Mouse (Mus musculus): ENCODE data around the gene Zfp446. TPM values are rescaled to one million over a fixed set of nuclear protein-coding genes. Genes with fewer than 3 reads are reported as not detected.
"Not testable (repeated sequence)": the region's sequence is repeated elsewhere in the genome, so short reads cannot be mapped to it uniquely, and the experiment has no call there.

Gene Zfp446
- total RNA-seq (2015; ENCODE audit: low replicate concordance) (0.72 and 5.9 TPM in 2 replicates), total RNA-seq (2017; ENCODE audit: low replicate concordance) (0.39 and 0.68 TPM in 2 replicates)

DNA sequence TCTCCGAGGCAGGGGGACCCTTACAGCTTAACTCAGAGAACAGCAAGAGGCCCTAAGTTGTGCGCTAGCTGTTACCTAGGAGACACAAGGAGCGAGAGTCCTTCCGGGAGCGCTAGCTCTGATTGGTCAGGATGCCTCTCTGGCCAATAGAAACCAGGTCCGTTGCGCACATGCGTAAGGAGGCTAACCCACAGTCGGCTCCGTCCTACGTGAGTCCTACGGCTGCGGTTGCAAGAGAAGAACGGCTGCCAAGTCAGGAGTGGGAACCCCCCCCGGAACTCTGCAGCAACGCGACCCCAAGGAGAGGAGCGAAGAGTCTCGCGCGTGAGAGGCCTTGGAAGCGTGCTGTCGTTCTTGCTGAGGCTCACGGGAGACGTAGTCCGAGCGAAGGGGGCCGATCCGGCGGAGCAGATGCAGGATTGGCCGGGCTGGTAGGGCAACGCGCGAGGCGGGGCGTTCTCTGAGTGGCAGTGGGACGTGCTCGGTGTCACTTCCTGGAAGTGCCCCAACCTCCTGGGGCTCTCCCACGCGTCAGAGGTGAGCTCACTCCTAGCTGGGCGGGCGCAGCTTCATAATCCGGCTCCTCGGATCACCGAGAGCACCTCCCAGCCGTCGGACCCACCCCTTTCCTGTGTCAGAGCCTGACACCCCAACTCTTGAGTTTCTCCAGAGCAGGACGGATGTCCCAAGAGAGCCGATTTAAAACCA, at the start of gene Zfp446:
TSS of gene Zfp446 (plus strand) at position 167 of the 708 bp plus-strand sequence.
- peak; percentile 94 for ATAC-seq (replicated peaks; ENCODE audit: low FRiP score, poor library complexity, severe bottlenecking)

DNA sequence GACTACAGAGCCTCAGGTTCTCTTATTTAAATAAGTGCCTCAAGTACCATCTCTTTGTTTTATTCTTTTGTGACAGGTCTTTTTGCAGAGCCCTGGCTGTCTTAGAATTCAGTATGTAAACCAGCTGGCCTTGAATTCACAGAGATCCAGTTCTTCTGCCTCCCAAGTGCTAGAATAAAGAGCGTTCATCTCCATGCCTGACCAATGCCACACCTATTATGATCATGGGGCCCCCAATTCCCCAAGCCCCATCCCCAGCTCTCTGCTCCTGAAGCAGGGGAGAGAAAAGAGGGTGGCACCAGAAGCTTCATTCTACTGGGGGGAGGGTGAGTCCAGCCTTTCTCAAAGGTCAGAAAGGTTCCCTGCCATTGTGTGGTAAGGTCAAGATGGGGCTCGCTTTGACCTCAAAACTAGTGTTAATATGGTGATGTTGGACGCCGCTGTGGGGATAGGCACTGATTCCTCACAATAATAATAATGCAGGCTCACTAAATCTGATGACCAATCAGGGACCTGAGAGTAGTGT, 44.0 kb upstream of the Zfp446 start:
- ATAC-seq (replicated peaks; ENCODE audit: low FRiP score, poor library complexity, severe bottlenecking), result no peak

DNA sequence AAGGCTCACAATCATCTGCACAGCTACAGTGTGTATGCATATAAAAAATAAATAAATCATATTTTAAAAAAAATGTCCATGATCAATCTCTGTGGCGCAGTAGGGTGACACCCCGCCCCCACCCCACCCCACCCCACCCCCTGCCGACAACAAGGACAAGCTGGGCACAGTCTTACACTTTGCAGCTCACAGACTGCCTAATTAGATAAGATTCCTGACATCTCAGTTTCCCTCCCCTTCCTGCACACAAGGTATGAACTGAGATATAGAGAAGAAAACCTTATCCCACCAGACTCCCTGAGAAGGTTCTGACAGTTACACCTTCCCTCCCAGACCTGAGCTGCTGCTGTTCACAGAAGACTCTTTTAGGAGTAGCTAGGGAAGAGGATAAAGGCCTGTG, 42.8 kb upstream of the Zfp446 start:
- ATAC-seq (replicated peaks; ENCODE audit: low FRiP score, poor library complexity, severe bottlenecking), result no peak

DNA sequence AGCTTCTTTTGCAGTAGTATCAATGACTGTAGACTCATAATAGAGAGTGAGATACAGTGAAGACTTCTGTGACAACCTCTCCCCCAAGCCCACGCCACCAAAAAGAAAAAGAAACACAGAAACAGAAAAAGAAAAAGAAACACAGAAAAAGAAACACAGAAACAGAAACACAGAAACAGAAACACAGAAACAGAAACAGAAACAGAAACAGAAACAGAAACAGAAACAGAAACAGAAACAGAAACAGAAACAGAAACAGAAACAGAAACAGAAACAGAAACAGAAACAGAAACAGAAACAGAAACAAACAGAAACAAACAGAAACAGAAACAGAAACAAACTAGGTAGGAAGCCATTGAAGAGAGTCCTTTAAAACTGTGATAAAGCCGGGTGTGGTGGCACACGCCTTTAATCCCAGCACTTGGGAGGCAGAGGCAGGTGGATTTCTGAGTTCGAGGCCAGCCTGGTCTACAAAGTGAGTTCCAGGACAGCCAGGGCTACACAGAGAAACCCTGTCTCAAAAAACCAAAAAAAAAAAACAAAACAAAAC, 40.3 kb upstream of the Zfp446 start:
- not testable (repeated sequence) for ATAC-seq (replicated peaks; ENCODE audit: low FRiP score, poor library complexity, severe bottlenecking)

DNA sequence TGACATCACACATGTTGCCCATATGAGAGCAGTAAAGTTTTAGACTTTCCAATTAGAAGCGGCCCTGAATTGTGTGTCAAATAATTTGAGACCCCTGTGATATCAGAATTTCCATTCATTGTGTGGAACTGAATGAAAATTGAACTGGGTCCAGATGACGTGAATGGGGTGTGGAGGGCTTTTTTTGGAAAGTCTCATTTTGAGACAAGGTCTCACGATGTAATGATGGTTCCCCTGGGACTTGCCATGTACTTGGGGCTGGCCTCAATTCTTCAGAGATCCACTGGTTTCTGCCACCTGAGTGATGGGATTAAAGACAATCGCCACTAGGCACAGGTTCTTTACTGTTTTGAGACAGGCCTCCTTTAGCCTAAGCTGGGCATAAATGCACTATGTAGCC, 37.0 kb upstream of the Zfp446 start:
- no peak for ATAC-seq (replicated peaks; ENCODE audit: low FRiP score, poor library complexity, severe bottlenecking)

DNA sequence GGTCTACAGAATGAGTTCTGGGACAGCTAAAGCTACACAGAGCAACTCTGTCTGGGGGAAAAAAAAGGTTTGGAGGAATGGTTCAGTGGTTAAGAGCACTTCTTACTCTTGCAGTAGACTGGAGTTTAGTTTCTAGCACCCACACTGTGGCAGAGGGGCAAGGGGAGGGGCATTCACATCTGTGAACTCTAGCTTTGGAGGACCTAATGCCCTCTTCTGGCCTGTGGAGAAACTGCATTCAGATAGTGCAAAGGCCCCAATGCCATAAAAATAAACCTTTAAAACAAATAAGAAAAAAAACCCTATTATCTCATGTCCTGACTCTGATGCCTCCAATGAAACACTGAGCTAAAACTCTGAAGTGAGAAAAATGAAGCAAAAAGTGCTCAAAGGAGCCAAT, 34.2 kb upstream of the Zfp446 start:
- peak; percentile 65; the same call in 1 of the 2 replicates for ATAC-seq (replicated peaks; ENCODE audit: low FRiP score, poor library complexity, severe bottlenecking)

DNA sequence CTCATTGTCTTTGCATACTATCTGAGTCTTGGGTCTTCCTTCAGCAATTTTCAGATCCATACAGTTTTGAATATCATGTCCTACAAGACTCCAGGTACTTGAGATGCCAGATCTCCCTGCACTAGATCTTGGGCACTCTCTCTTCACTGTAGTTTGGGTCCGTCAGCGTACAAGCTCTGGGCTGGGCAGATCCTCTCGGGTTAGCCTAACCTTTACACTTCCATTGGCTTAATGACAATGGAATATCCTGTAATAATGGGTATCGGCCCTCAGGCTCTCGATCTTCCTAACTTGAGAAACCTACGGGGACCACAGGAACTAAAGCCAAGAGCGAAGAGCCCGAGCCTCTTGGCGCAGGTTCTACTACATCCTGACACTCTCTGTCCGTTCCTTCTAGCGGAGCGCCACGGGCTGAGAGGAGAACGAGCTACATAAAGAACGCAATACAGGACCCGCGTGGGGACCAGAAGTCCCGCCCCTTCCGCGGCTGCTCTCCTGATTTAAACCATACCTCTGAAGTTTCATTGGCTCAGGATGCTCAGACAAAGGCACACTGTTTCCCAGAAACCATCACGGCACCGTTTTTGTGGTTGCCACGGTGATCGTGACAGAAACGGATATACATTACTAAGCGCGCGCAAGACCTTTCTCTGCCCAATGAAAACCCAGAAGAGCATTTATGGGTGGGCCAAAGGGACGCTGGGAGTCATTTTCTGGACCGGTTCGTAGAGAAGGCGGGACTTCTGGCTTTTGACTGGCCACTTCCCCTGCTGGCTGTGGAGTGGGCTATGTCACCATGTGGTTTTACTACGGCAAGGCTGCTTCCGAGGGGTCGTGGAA, 28.4 kb upstream of the Zfp446 start:
- ATAC-seq (replicated peaks; ENCODE audit: low FRiP score, poor library complexity, severe bottlenecking), result peak; percentile 97

DNA sequence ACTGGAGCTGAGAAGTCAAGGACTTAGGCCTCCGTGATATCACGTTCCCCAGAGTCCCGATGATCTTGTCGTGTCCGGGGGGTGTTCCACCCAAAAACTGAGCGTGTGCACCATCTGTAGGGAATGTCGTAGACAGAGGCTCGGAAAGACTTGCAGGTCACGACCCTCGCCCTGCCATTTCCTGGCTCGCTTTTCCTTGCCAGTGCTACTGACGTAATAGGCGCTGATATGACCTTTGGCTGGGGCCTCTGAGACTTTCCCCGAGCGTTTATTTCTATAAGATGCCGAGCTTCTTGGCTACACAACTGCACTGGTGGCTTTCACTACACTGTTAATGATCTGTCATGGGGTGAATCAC, 27.8 kb upstream of the Zfp446 start:
- ATAC-seq (replicated peaks; ENCODE audit: low FRiP score, poor library complexity, severe bottlenecking), result peak; percentile 44

DNA sequence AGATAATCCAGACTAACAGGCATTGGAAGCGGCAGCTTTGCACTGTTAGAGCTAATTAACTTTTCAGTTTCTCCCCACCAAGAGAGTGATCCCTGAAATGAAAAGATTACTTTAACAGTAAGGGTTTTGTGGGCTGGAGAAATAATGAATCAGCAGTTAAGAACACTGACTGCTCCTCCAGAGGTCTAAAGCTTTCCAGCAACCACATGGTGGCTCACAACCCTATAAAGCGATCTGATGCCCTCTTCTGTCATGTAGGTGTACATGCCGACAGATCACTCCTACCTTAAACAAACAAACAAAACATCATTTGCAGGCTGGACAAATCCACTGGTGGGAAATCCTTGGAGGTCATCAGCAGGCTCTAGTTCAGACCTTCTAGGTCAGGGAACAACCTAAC, 22.8 kb upstream of the Zfp446 start:
- no peak for ATAC-seq (replicated peaks; ENCODE audit: low FRiP score, poor library complexity, severe bottlenecking)

DNA sequence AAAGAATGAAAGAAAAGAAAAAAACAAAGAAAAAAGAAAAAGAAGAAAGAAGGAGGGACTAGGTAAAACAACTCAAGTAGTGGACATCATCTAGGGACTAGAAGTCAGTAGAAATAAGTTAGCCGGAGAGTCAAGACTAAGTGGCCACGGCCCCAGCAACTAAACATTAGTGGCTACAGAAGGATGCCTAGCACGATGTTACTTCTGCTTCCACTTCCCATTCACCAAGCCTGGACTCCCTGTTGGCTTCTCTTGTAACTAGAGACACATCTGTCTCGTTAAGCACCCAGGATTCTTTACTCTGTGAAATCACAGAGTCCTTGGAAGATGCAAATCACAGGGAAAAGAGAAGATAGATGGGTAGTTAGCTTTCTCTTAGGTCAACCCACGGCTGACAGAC, 20.1 kb upstream of the Zfp446 start:
- no peak for ATAC-seq (replicated peaks; ENCODE audit: low FRiP score, poor library complexity, severe bottlenecking)

DNA sequence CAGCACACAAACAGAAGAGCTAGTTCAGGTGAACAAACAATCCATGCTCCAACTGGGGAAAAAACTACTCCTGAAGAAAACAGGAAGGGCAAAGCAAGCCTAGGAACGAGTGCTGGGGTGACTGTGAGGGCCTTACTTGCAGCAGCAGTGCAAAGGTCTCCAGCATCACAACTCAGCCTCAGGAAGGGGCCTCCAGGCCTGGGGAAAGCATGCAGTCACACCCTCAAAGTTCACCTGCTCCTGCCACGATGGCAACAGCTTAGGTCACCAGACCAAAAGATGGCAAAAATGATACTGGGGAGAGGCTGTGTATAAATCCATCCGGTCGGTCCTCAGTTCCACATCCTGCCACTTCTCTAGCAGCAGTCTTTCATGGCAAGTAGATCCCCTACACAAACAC, 18.7 kb upstream of the Zfp446 start:
- no peak for ATAC-seq (replicated peaks; ENCODE audit: low FRiP score, poor library complexity, severe bottlenecking)

DNA sequence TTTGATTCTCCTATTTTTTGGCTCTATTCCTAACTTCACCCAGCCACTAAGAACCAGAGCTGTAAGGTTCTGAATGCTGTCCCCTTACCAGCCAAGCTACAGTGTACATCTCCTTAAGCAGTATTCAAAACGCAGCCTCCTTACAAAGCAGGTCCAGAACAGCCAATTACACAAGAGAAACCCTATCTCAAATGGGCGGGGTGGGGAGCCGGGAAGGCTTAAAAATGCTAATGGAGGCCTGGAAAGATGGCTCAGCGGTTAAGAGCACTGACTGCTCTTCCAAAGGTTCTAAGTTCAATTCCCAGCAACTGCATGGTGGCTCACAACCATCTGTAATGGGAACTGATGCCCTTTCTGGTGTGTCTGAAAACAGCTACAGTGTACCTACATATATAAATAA, 17.9 kb upstream of the Zfp446 start:
- no peak for ATAC-seq (replicated peaks; ENCODE audit: low FRiP score, poor library complexity, severe bottlenecking)

DNA sequence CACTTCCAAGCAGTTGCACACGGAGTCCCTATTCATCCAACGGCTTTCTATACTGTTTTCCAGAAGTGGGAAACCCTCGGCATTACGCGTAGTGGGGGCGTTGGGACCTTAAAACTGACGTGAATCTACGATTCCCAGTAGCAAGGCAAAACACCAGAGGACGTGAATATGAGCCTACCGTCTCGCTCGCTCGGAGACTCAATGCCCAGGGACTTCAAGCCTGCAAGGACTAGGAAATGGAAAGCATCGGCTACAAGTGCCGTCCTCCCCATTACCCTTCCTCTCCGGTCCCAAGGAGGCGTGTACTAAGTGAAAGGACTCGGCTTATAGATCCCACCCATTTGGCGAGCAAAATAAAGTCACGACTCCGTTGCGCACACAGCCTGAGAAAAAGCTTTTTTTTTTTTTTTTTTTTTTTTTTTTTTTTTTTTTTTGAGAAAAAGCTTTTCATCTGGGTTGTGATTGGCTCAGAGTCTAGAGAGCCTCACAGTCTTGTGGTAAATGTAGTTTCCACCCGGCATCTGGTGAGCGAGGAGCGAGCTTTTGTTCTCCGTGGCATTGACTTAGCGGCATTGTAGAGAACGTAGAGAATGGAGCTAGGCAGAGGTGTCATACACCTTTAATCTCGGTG, 16.0 kb upstream of the Zfp446 start:
- peak; percentile 75 for ATAC-seq (replicated peaks; ENCODE audit: low FRiP score, poor library complexity, severe bottlenecking)

DNA sequence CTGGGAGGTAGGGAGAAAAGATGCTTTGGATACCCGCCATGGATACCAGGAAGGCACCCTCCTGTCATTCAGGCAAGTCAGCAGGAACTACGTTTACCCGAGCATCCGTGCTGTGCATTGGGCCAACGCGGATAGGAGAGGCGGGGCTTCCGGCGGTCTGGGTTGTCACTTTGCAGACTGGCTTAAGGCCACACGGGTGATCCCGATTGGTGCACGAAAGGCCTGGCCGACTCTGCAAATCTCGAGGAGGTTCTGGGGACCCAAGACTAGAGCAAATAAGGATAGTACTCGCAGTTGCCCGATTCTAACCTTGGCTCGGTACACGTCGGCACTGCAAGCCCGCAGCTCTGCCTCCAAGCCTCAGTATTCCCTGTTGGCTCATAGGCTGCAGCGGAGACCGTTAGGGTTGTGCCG, 12.0 kb upstream of the Zfp446 start, which contains the start of gene Zfp324:
TSS of gene Zfp324 (plus strand) at position 161 of the 414 bp plus-strand sequence.
- ATAC-seq (replicated peaks; ENCODE audit: low FRiP score, poor library complexity, severe bottlenecking), result peak; percentile 89

DNA sequence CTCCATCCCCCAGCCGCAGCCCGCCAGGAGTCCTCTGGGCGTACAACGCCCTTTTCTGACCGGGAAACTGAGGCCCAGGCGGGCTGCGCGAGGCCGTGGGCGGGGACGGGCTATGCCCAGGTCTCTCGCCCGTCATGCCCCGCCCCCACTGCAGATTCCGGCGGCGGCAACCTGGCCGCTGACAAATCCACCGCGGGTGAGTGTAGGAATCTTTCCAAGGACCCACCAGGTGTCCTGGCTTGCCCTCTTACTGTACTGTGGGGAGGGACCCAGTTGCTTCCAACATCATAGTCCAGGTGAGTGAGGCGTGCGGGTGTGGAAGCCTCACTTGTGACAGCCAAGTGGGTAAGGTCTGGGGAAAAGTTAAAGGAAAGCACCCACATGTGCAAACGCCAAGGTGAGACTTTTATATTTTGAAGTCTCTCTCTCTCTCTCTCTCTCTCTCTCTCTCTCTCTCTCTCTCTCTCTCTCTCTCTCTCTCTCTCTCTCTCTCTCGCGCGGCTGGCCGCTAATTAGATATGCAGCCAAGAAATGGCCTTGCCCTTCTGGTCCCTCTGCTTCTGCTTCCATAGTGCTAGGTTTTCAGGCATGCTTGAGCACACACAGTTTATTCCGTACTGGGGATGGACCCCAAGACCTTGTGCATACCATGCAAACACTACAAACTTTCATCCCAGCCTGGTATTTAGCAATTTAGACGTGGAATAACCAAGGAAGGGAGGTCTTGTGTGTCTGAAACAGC, 11.4 kb upstream of the Zfp446 start:
- ATAC-seq (replicated peaks; ENCODE audit: low FRiP score, poor library complexity, severe bottlenecking), result peak; percentile 82

DNA sequence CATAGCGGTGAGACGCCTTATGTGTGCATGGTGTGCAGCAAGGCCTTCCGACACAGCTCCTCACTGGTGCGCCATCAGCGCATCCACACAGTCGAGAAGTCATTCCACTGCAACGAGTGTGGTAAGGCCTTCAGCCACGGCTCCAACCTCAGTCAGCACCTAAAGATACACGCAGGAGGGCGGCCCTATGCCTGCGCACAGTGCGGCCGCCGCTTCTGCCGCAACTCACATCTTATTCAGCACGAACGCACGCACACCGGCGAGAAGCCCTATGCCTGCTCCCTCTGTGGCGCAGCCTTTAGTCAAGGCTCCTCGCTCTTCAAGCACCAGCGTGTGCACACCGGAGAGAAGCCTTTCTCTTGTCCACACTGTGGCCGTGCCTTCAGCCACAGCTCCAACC, 6.7 kb upstream of the Zfp446 start:
- ATAC-seq (replicated peaks; ENCODE audit: low FRiP score, poor library complexity, severe bottlenecking), result no peak

DNA sequence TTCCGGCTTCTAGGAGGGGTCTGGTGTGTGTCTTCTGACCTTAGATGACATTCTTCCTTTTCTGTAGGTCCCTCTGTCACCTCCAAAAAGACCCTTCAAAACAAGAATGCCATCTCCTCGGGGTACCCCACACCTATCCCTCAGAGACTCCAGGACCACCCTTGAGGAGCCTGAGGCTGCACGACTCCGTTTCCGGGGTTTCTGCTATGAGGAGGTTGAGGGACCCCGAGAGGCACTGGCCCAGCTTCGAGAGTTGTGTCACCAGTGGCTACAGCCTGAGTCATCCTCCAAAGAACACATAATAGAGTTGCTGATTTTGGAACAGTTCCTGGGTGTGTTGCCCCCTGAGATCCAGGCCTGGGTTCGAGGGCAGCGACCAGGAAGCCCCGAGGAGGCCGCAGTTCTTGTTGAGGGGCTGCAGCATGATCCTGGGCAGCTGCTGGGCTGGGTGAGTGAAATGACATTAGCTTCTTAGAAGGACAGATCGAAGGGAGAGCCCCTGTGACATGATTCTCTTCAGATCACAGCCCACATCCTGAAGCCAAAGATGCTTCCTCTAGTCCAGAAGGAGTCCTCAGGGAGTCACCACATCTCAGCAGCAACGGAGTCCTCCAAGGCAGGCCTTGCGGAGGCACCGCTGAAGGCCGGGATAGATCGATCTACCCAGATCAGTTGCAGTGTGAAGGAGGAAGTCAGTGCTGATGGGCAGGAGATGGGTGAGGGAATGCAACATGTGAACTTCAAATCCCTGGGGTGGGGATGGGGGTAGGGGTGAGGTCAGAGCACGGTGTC, 1.5 kb downstream of the Zfp446 start:
- ATAC-seq (replicated peaks; ENCODE audit: low FRiP score, poor library complexity, severe bottlenecking), result no peak

DNA sequence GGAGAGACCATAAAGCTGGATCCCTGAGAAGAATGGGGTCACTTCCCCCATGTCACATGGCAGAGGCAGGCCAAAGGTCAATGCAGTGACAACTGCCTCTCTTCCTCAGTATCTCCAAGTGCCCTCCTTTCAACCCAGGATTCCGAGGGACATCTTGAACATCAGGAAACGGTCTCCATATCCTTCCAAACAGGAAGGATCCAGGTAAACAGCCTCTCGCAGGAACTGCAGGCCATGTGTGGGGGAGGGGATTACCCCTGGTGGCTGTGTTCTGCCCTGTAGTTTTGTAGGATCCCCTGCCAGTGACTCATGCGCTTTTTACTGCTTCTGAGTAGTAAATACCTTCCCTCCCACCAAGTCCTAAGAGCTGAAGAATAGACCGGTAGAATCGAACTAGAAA, 2.1 kb downstream of the Zfp446 start:
- no peak for ATAC-seq (replicated peaks; ENCODE audit: low FRiP score, poor library complexity, severe bottlenecking)

DNA sequence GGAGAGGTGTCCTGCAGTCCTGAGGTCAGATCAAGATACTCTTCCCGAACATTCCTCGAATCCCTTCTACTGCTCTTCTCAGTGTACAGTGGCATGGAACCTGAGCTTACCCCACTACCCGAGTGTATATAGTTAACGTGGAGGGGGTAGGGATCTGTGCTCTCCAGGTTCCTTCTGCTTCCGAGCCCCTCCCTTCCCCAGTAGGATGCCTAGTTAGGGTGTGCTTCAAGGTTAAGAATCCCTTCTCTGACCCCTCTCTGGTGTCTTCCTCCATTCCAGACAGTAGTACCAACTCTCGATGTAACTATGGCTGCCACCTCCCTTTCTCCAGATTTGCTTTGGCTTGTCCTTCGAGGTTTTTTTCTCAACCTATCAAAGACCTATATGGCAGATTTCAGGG, 2.6 kb downstream of the Zfp446 start:
- ATAC-seq (replicated peaks; ENCODE audit: low FRiP score, poor library complexity, severe bottlenecking), result no peak

All from erythroid progenitor cell, adult 5-6 weeks (primary cell).